Mouse (Mus musculus) G1E (cell line): ENCODE measurements around the gene Dolk.

Source experiments
- CTCF ChIP-seq: IDR thresholded peaks from 2 replicates; pipeline ENCODE4 v1.5.1; 2012; ENCODE audit warnings: low read depth, low read length, inconsistent platforms, mixed read lengths
- GATA1 ChIP-seq: IDR thresholded peaks from 2 replicates; pipeline ENCODE4 v1.6.1; 2012; ENCODE audit warnings: borderline replicate concordance, low read length, inconsistent platforms, mixed read lengths
- GATA2 ChIP-seq: IDR thresholded peaks from 2 replicates; pipeline ENCODE4 v1.6.1; 2012; ENCODE audit warnings: low read depth, low read length, inconsistent platforms, borderline replicate concordance
- POLR2AphosphoS5 ChIP-seq: IDR thresholded peaks from 2 replicates; pipeline ENCODE4 v1.6.1; 2012; ENCODE audit warnings: low read depth, low read length, inconsistent platforms; ENCODE audit not compliant: insufficient replicate concordance
- TAL1 ChIP-seq: conservative IDR thresholded peaks from 2 replicates; pipeline ENCODE4 v1.6.1; 2012; ENCODE audit warnings: low read depth, low read length, inconsistent platforms, mixed read lengths

GRCm38 (mm10) chr2:30263811-30264210 lies 22.3 kb downstream of the Dolk start:
- no peak for TF ChIP-seq CTCF
- no peak for TF ChIP-seq GATA1
- no peak for TF ChIP-seq TAL1
- no peak for TF ChIP-seq POLR2AphosphoS5
- no peak for TF ChIP-seq GATA2
